Mouse (Mus musculus) myocyte (in vitro differentiated cells): Measurements from ENCODE around the gene Car5a.

Experiments used
- E2F4 ChIP-seq: IDR thresholded peaks from one replicate; pipeline ENCODE4 v1.6.1; 2011; ENCODE audit warnings: mild to moderate bottlenecking, control low read depth, moderate library complexity; ENCODE audit not compliant: insufficient read depth
- MAX ChIP-seq: IDR thresholded peaks from one replicate; pipeline ENCODE4 v1.6.1; 2011; ENCODE audit warnings: low read depth, mild to moderate bottlenecking, control low read depth
- MYOD1 ChIP-seq, 3 experiments: IDR thresholded peaks; one replicate each; pipeline ENCODE4 v1.6.1; 2011; ENCODE audit warnings: control low read depth in 2 of 3, low read depth in 2 of 3, mild to moderate bottlenecking in 2 of 3, moderate library complexity in 1 of 3; ENCODE audit not compliant: insufficient read length in 2 of 3, control insufficient read depth in 1 of 3
- POLR2A ChIP-seq: IDR thresholded peaks from one replicate; pipeline ENCODE4 v1.6.1; 2011; ENCODE audit warnings: low read depth, mild to moderate bottlenecking, control low read depth, moderate library complexity; ENCODE audit not compliant: insufficient read length
- TCF12 ChIP-seq: IDR thresholded peaks from one replicate; pipeline ENCODE4 v1.6.1; 2011; ENCODE audit warnings: mild to moderate bottlenecking, control low read depth; ENCODE audit not compliant: poor library complexity, insufficient read depth, severe bottlenecking

- TF ChIP-seq E2F4 (no peak), POLR2A (no peak), TCF12 (no peak), MAX (no peak), MYOD1 (IDR thresholded peaks at IDR 0.05; ENCODE audit: control insufficient read depth in 1 of 3, insufficient read length in 2 of 3, low read depth in 2 of 3) (no peak)
Measured at GRCm38 (mm10) chr8:121895910-121896309, 48.8 kb downstream of the Car5a start.
